Mouse (Mus musculus) intestine, embryonic 15.5 days (tissue): Measurements from ENCODE around the gene P2rx2. TPM values are rescaled to one million over a fixed set of nuclear protein-coding genes. Genes with fewer than 3 reads are reported as not detected.

Source experiments
- ATAC-seq: fragments of 200-750 bp; cut with Nextera tagmentation; 2 replicates; pipeline ENCODE4 v1.8.0; 2017; ENCODE audit warnings: moderate TSS enrichment, moderate library complexity
- H3K27ac ChIP-seq: fragments of 300-500 bp; sonication (generic); 2 replicates; pipeline ENCODE4 v1.5.1; 2015; ENCODE audit warnings: mild to moderate bottlenecking, inconsistent platforms
- H3K27me3 ChIP-seq: fragments of 300-500 bp; sonication (generic); replicated peaks from 2 replicates; pipeline ENCODE4 v1.6.1; 2015; ENCODE audit warnings: inconsistent platforms
- H3K36me3 ChIP-seq: fragments of 300-500 bp; sonication (generic); 2 replicates; pipeline ENCODE4 v1.6.1; 2015; ENCODE audit warnings: inconsistent platforms
- H3K4me1 ChIP-seq: fragments of 300-500 bp; sonication (generic); replicated peaks from 2 replicates; pipeline ENCODE4 v1.6.1; 2015; ENCODE audit warnings: inconsistent platforms
- H3K4me2 ChIP-seq: fragments of 300-500 bp; sonication (generic); replicated peaks from 2 replicates; pipeline ENCODE4 v1.6.1; 2015; ENCODE audit warnings: mild to moderate bottlenecking, inconsistent platforms
- H3K4me3 ChIP-seq: fragments of 300-500 bp; sonication (generic); replicated peaks from 2 replicates; pipeline ENCODE4 v1.5.1; 2015; ENCODE audit warnings: inconsistent platforms
- H3K9ac ChIP-seq: fragments of 300-500 bp; sonication (generic); 2 replicates; pipeline ENCODE4 v1.6.1; 2015; ENCODE audit warnings: inconsistent platforms
- H3K9me3 ChIP-seq: fragments of 300-500 bp; sonication (generic); 2 replicates; pipeline ENCODE4 v1.6.1; 2016; ENCODE audit warnings: inconsistent platforms
- WGBS: fragments of 180-500 bp; shearing (Covaris S2); methylation state at CpG from one replicate; pipeline ENCODE4 v1.1.7; 2015; 5-methylcytosine and 5-hydroxymethylcytosine counted together
- polyA plus RNA-seq: library from polyadenylated mRNA; unstranded; fragments of >200 nt; fragmentation: Nextera tagmentation; extraction: Ambion mirVana; gene quantifications from 2 replicates; pipeline ENCODE4 v1.2.1, GENCODE M21; 2015

The P2rx2 gene
- polyA plus RNA-seq, 1 experiment from 2014 or later = 1.4 TPM

DNA sequence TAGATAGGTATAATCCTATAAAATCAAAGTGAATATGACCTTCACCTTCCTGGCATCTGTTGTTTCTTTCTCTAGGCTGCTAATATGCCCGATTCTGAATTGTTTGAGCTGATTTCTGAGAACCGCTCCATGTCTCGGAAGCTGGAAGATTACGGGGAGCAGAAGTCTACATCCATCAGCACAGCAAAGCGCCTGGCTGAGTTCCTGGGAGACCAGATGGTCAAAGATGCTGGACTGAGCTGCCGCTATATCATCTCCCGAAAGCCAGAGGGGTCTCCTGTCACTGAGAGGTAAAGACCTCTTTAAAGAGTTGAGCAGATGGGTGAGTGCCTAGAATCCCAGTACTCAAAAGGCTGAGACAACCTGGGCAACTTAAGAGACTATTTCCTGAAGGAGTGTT, 34.2 kb downstream of the P2rx2 start:
- Histone ChIP-seq H3K9me3 (no peaks in the 10 kb centered on the region), H3K4me3 (no peak overlapping the region), H3K27ac (no peak overlapping the region), H3K4me2 (no peak overlapping the region), H3K9ac (no peak overlapping the region), H3K4me1 (no peaks in the 10 kb centered on the region), H3K36me3 (peaks cover 20% of the 10 kb centered on the region), H3K27me3 (no peaks in the 10 kb centered on the region)
- WGBS = 94% methylated on average over 7 of the region's 7 CpGs
- ATAC-seq = no peak

DNA sequence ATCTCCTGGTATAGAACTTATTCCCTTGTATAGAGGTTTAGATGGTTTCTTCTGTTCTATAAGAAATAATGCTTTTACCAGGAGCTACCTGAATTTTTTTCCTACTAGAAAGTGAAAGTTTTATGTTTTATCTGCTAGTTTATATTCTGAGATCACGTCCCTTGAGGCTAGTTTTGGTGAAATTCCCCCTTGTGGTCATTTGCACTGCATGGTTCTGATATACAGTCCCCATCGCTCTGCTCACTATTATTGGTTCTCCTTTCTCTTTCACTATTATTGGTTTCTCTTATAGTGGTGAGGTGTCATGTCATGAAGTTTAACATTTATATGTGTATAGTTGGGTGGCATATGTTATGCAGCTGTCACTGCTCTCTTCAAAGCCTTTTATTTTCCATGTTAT, 42.4 kb downstream of the P2rx2 start:
- Histone ChIP-seq H3K36me3 (peaks cover 31% of the 10 kb centered on the region; the same call in 1 of the 2 replicates), H3K4me3 (no peak overlapping the region), H3K9me3 (no peaks in the 10 kb centered on the region), H3K4me2 (no peak overlapping the region), H3K27me3 (no peaks in the 10 kb centered on the region), H3K27ac (no peak overlapping the region), H3K4me1 (no peaks in the 10 kb centered on the region), H3K9ac (no peak overlapping the region)
- WGBS = 90% methylated on average over 2 of the region's 2 CpGs
- ATAC-seq = no peak

GRCm38 (mm10) chr5:110296637-110297036, 46.4 kb downstream of the P2rx2 start:
- Histone ChIP-seq H3K36me3 (peaks cover 39% of the 10 kb centered on the region), H3K4me1 (no peaks in the 10 kb centered on the region)

GRCm38 (mm10) chr5:110291649-110292048, 51.4 kb downstream of the P2rx2 start:
- Histone ChIP-seq H3K9me3 (no peaks in the 10 kb centered on the region), H3K4me1 (peaks cover 3% of the 10 kb centered on the region), H3K4me2 (no peak overlapping the region), H3K27me3 (no peaks in the 10 kb centered on the region), H3K9ac (no peak overlapping the region), H3K36me3 (peaks cover 29% of the 10 kb centered on the region), H3K27ac (no peak overlapping the region), H3K4me3 (no peak overlapping the region)
- WGBS = 91% methylated on average over 1 of the region's 1 CpGs
- ATAC-seq = no peak

More at GRCm38 (mm10) chr5:110296637-110297036, 46.4 kb downstream of the P2rx2 start:
- Histone ChIP-seq H3K9ac (no peak overlapping the region), H3K9me3 (no peaks in the 10 kb centered on the region), H3K27ac (no peak overlapping the region), H3K27me3 (no peaks in the 10 kb centered on the region), H3K4me3 (no peak overlapping the region), H3K4me2 (no peak overlapping the region)
- WGBS = 94% methylated on average over 1 of the region's 1 CpGs
- ATAC-seq = no peak

Other genes starting within 250 kb of the P2rx2 start
- 1.7 and 1.8 TPM in 2 replicates for gene Gm35315, start 248.8 kb downstream of the P2rx2 start, polyA plus RNA-seq
- 0.89 and 0.92 TPM in 2 replicates for gene Plcxd1, start 243.2 kb downstream of the P2rx2 start, polyA plus RNA-seq
- gene Gtpbp6, start 235.0 kb downstream of the P2rx2 start, polyA plus RNA-seq = 29.4 and 30.2 TPM in 2 replicates
- 3.9 and 4.0 TPM in 2 replicates for gene Zfp605, start 233.1 kb downstream of the P2rx2 start, polyA plus RNA-seq
- gene Chfr, start 207.4 kb downstream of the P2rx2 start, polyA plus RNA-seq = 32.7 and 34.5 TPM in 2 replicates
- 16.1 and 17.1 TPM in 2 replicates for gene Golga3, start 166.5 kb downstream of the P2rx2 start, polyA plus RNA-seq
- gene Ankle2, start 112.2 kb downstream of the P2rx2 start, polyA plus RNA-seq = 21.3 and 24.7 TPM in 2 replicates
- gene Pgam5, start 73.3 kb downstream of the P2rx2 start, polyA plus RNA-seq = 58.4 and 59.7 TPM in 2 replicates
- 9.8 and 10.9 TPM in 2 replicates for gene Pxmp2, start 57.0 kb downstream of the P2rx2 start, polyA plus RNA-seq
- gene Pole, start 56.9 kb downstream of the P2rx2 start, polyA plus RNA-seq = 20.4 and 22.0 TPM in 2 replicates
- gene Lrcol1, start 1.5 kb upstream of the P2rx2 start, polyA plus RNA-seq = not detected in 2 replicates
- gene Fbrsl1, start 105.3 kb upstream of the P2rx2 start, polyA plus RNA-seq = 9.6 and 11.2 TPM in 2 replicates
- gene Galnt9, start 201.1 kb upstream of the P2rx2 start, polyA plus RNA-seq = 0.36 and 0.53 TPM in 2 replicates